Mouse (Mus musculus) neural tube, embryonic 15.5 days (tissue): Measurements from ENCODE around the gene Mfng. TPM values are rescaled to one million over a fixed set of nuclear protein-coding genes. Genes with fewer than 3 reads are reported as not detected.
A peak's percentile ranks its signal among the peaks of the same experiment; 100 is the strongest.

Experiments
- ATAC-seq: fragments of 200-750 bp; cut with Nextera tagmentation; 2 replicates; pipeline ENCODE4 v1.8.0; 2017; ENCODE audit warnings: mild to moderate bottlenecking, moderate TSS enrichment, moderate library complexity; ENCODE audit not compliant: low FRiP score
- H3K27ac ChIP-seq: fragments of 300-500 bp; sonication (generic); replicated peaks from 2 replicates; pipeline ENCODE4 v1.5.1; 2015; ENCODE audit warnings: mild to moderate bottlenecking, inconsistent platforms
- H3K27me3 ChIP-seq: fragments of 300-500 bp; sonication (generic); replicated peaks from 2 replicates; pipeline ENCODE4 v1.6.1; 2015; ENCODE audit warnings: inconsistent platforms
- H3K36me3 ChIP-seq: fragments of 300-500 bp; sonication (generic); 2 replicates; pipeline ENCODE4 v1.6.1; 2015; ENCODE audit warnings: inconsistent platforms
- H3K4me1 ChIP-seq: fragments of 300-500 bp; sonication (generic); 2 replicates; pipeline ENCODE4 v1.6.1; 2015; ENCODE audit warnings: inconsistent platforms
- H3K4me2 ChIP-seq: fragments of 300-500 bp; sonication (generic); 2 replicates; pipeline ENCODE4 v1.6.1; 2015; ENCODE audit warnings: inconsistent platforms, mild to moderate bottlenecking, moderate library complexity
- H3K4me3 ChIP-seq: fragments of 300-500 bp; sonication (generic); replicated peaks from 2 replicates; pipeline ENCODE4 v1.5.1; 2015; ENCODE audit warnings: mild to moderate bottlenecking, inconsistent platforms
- H3K9ac ChIP-seq: fragments of 300-500 bp; sonication (generic); replicated peaks from 2 replicates; pipeline ENCODE4 v1.6.1; 2015; ENCODE audit warnings: mild to moderate bottlenecking, inconsistent platforms
- H3K9me3 ChIP-seq: fragments of 300-500 bp; sonication (generic); replicated peaks from 2 replicates; pipeline ENCODE4 v1.6.1; 2016; ENCODE audit warnings: inconsistent platforms
- WGBS: fragments of 180-500 bp; shearing (Covaris S2); methylation state at CpG from one replicate; pipeline ENCODE4 v1.1.7; 2015; ENCODE audit warnings: mixed read lengths; 5-methylcytosine and 5-hydroxymethylcytosine counted together
- polyA plus RNA-seq: library from polyadenylated mRNA; unstranded; fragments of >200 nt; fragmentation: Nextera tagmentation; extraction: Ambion mirVana; gene quantifications from 2 replicates; pipeline ENCODE4 v1.2.1, GENCODE M21; 2015

Gene Mfng
- polyA plus RNA-seq, 1 experiment from 2014 or later = 14.5 TPM

- ATAC-seq = peak; percentile 60
- Histone ChIP-seq H3K4me2 (peak within 1 kb of the TSS; percentile 84), H3K4me1 (peaks cover 34% of the 10 kb centered on the region), H3K4me3 (peak within 1 kb of the TSS; percentile 52), H3K27me3 (peaks cover 48% of the 10 kb centered on the region), H3K9me3 (no peaks in the 10 kb centered on the region), H3K36me3 (no peaks in the 10 kb centered on the region), H3K9ac (peak within 1 kb of the TSS; percentile 51), H3K27ac (peak within 1 kb of the TSS; percentile 33)
- WGBS = 1% methylated on average over 63 of the region's 70 CpGs
Observed at GRCm38 (mm10) chr15:78802776-78803391, 29.6 kb upstream of the Mfng start, which contains the start of gene Card10. TSS of gene Card10 (minus strand) at chr15:78803042.

GRCm38 (mm10) chr15:78801971-78802741 is 28.9 kb upstream of the Mfng start:
- 5% methylated on average over 65 of the region's 67 CpGs for WGBS
- H3K27me3 ChIP-seq = peaks cover 48% of the 10 kb centered on the region
- peak overlapping the region; percentile 33 for H3K27ac ChIP-seq
- ATAC-seq = 0 out of 2 replicates have a peak, but pooled peaks have one; percentile 30
- H3K4me2 ChIP-seq = peak overlapping the region; percentile 84
- H3K9me3 ChIP-seq = no peaks in the 10 kb centered on the region
- H3K9ac ChIP-seq = peak overlapping the region; percentile 51
- no peaks in the 10 kb centered on the region for H3K36me3 ChIP-seq
- H3K4me3 ChIP-seq = peak overlapping the region; percentile 52
- H3K4me1 ChIP-seq = peaks cover 34% of the 10 kb centered on the region

- H3K9ac ChIP-seq = no peak overlapping the region
- 77% methylated on average over 9 of the region's 9 CpGs for WGBS
Observed at GRCm38 (mm10) chr15:78801571-78801970, 28.3 kb upstream of the Mfng start.

GRCm38 (mm10) chr15:78799029-78799428 is 25.8 kb upstream of the Mfng start:
- H3K4me1 ChIP-seq = peaks cover 38% of the 10 kb centered on the region
- H3K9me3 ChIP-seq = no peaks in the 10 kb centered on the region
- peaks cover 37% of the 10 kb centered on the region for H3K27me3 ChIP-seq
- 0 out of 2 replicates have a peak overlapping the region, but pooled peaks have one; percentile 1 for H3K27ac ChIP-seq
- H3K4me2 ChIP-seq = peak overlapping the region; percentile 11
- ATAC-seq = no peak
- no peaks in the 10 kb centered on the region for H3K36me3 ChIP-seq
- H3K4me3 ChIP-seq = no peak overlapping the region
- 36% methylated on average over 21 of the region's 21 CpGs for WGBS
- H3K9ac ChIP-seq = no peak overlapping the region

More at GRCm38 (mm10) chr15:78801571-78801970, 28.3 kb upstream of the Mfng start:
- Histone ChIP-seq H3K9me3 (no peaks in the 10 kb centered on the region), H3K36me3 (no peaks in the 10 kb centered on the region), H3K27me3 (peaks cover 48% of the 10 kb centered on the region), H3K4me2 (peak overlapping the region; percentile 84), H3K4me1 (peaks cover 35% of the 10 kb centered on the region), H3K4me3 (peak overlapping the region; percentile 52), H3K27ac (no peak overlapping the region)
- no peak for ATAC-seq

- Histone ChIP-seq H3K4me1 (peaks cover 19% of the 10 kb centered on the region), H3K4me2 (no peak overlapping the region), H3K9ac (no peak overlapping the region), H3K27me3 (peaks cover 18% of the 10 kb centered on the region), H3K27ac (no peak overlapping the region), H3K4me3 (no peak overlapping the region), H3K9me3 (no peaks in the 10 kb centered on the region), H3K36me3 (no peaks in the 10 kb centered on the region)
- ATAC-seq = no peak
- WGBS = 84% methylated on average over 8 of the region's 8 CpGs
Observed at GRCm38 (mm10) chr15:78797060-78797329, 23.7 kb upstream of the Mfng start.

- H3K9me3 ChIP-seq = no peaks in the 10 kb centered on the region
- no peak overlapping the region for H3K4me2 ChIP-seq
- H3K27me3 ChIP-seq = peaks cover 12% of the 10 kb centered on the region
- ATAC-seq = no peak
- no peaks in the 10 kb centered on the region for H3K36me3 ChIP-seq
- H3K9ac ChIP-seq = no peak overlapping the region
- H3K4me1 ChIP-seq = peaks cover 13% of the 10 kb centered on the region
- H3K4me3 ChIP-seq = no peak overlapping the region
- H3K27ac ChIP-seq = no peak overlapping the region
- 42% methylated on average over 25 of the region's 25 CpGs for WGBS
Observed at GRCm38 (mm10) chr15:78796196-78797059, 23.2 kb upstream of the Mfng start.

- H3K9me3 ChIP-seq = no peaks in the 10 kb centered on the region
- ATAC-seq = no peak
- 70% methylated on average over 12 of the region's 12 CpGs for WGBS
- no peak overlapping the region for H3K4me3 ChIP-seq
- H3K4me1 ChIP-seq = peaks cover 17% of the 10 kb centered on the region
- no peak overlapping the region for H3K9ac ChIP-seq
- no peaks in the 10 kb centered on the region for H3K27me3 ChIP-seq
- no peak overlapping the region for H3K4me2 ChIP-seq
- no peak overlapping the region for H3K27ac ChIP-seq
- no peaks in the 10 kb centered on the region for H3K36me3 ChIP-seq
Observed at GRCm38 (mm10) chr15:78790990-78791389, 17.7 kb upstream of the Mfng start.

GRCm38 (mm10) chr15:78790451-78790850 is 17.2 kb upstream of the Mfng start:
- Histone ChIP-seq H3K4me3 (no peak overlapping the region), H3K27ac (no peak overlapping the region), H3K4me1 (peaks cover 20% of the 10 kb centered on the region), H3K36me3 (no peaks in the 10 kb centered on the region), H3K9ac (no peak overlapping the region), H3K4me2 (no peak overlapping the region), H3K27me3 (no peaks in the 10 kb centered on the region), H3K9me3 (no peaks in the 10 kb centered on the region)
- ATAC-seq = no peak
- 69% methylated on average over 4 of the region's 4 CpGs for WGBS

- 82% methylated on average over 13 of the region's 13 CpGs for WGBS
- H3K4me2 ChIP-seq = no peak overlapping the region
- H3K4me1 ChIP-seq = peaks cover 20% of the 10 kb centered on the region
- no peak overlapping the region for H3K9ac ChIP-seq
- no peaks in the 10 kb centered on the region for H3K9me3 ChIP-seq
- no peak for ATAC-seq
- H3K27me3 ChIP-seq = no peaks in the 10 kb centered on the region
- H3K36me3 ChIP-seq = no peaks in the 10 kb centered on the region
- no peak overlapping the region for H3K27ac ChIP-seq
- H3K4me3 ChIP-seq = no peak overlapping the region
Observed at GRCm38 (mm10) chr15:78789721-78790323, 16.5 kb upstream of the Mfng start.

GRCm38 (mm10) chr15:78788042-78788441 is 14.8 kb upstream of the Mfng start:
- Histone ChIP-seq H3K36me3 (no peaks in the 10 kb centered on the region), H3K4me2 (no peak overlapping the region), H3K4me3 (no peak overlapping the region), H3K9ac (no peak overlapping the region), H3K9me3 (no peaks in the 10 kb centered on the region), H3K4me1 (peaks cover 20% of the 10 kb centered on the region), H3K27me3 (no peaks in the 10 kb centered on the region), H3K27ac (0 out of 2 replicates have a peak overlapping the region, but pooled peaks have one; percentile 20)
- no peak for ATAC-seq
- 77% methylated on average over 3 of the region's 3 CpGs for WGBS

- H3K4me3 ChIP-seq = no peak overlapping the region
- no peak for ATAC-seq
- H3K9me3 ChIP-seq = no peaks in the 10 kb centered on the region
- no peak overlapping the region for H3K9ac ChIP-seq
- 65% methylated on average over 9 of the region's 9 CpGs for WGBS
- peak overlapping the region; percentile 48 for H3K27ac ChIP-seq
- no peaks in the 10 kb centered on the region for H3K36me3 ChIP-seq
- no peaks in the 10 kb centered on the region for H3K27me3 ChIP-seq
- H3K4me1 ChIP-seq = peaks cover 20% of the 10 kb centered on the region
- no peak overlapping the region for H3K4me2 ChIP-seq
Observed at GRCm38 (mm10) chr15:78787287-78787856, 14.1 kb upstream of the Mfng start.
